In the genomic region with DNA sequence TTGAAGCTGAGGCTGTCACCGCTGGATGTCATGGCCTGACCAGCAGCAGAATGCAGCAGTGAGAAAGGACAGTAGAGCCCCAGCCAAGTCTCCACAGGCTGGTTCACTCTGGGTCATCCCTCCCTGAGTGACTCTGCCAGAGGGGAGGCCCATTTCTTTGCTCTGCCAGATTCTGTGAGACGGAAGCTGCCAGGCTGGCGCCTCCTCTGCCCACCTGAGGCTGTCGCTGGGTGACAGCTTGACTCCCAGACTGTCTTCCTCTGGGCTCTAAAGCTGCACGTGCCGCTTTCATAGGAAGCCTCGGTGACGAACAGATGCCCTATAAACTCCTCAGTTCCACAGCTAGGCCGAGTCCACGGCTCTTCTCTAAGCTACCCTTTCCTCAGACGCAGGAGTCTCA, we compare ENCODE assay signal across 21 mouse cellular contexts.
DNase-seq lines count a peak whose midpoint lies in the region; ATAC-seq and TF ChIP-seq lines count a peak whose summit lies in the region.
"Had no signal": no experiment of that assay in that cellular context is flagged by ENCODE, and none has a peak within 500 bp of the region (broad histone marks: within the 10 kb centered on the region; RNA-seq: fewer than 3 reads in every experiment).

No protein-coding gene starts in this region.

- no peaks in the 10 kb centered on the region for H3K36me3 ChIP-seq in limb, embryonic 12.5 days
- H3K36me3 ChIP-seq: forebrain, embryonic 12.5 days; limb, embryonic 13.5 days; liver, embryonic 13.5 days had no signal

- H3K4me3 ChIP-seq in left cerebral cortex, adult 2 months, result no peak overlapping the region
- H3K4me3 ChIP-seq in cerebellum, adult 2 months (replicated peaks; ENCODE audit: insufficient read depth, low read depth, low read length), result no peak overlapping the region
- H3K4me3 ChIP-seq in limb, embryonic 12.5 days (replicated peaks), result no peak overlapping the region
- H3K4me3 ChIP-seq: forebrain, embryonic 12.5 days; limb, embryonic 13.5 days; liver, embryonic 13.5 days had no signal

- H3K27me3 ChIP-seq in cerebellum, adult 2 months (ENCODE audit: control insufficient read depth, insufficient read depth, low read length), result no peaks in the 10 kb centered on the region
- H3K27me3 ChIP-seq in limb, embryonic 12.5 days, result peaks cover 5% of the 10 kb centered on the region; the same call in 1 of the 2 replicates
- H3K27me3 ChIP-seq: forebrain, embryonic 12.5 days; liver, embryonic 13.5 days had no signal

- TF ChIP-seq CTCF in left cerebral cortex, adult 2 months (IDR thresholded peaks at IDR 0.05), result no peak
- no peak for TF ChIP-seq CTCF in cerebellum, adult 2 months (IDR thresholded peaks at IDR 0.05; ENCODE audit: borderline replicate concordance, insufficient read depth, low read depth, low read length)

- H3K4me1 ChIP-seq in cerebellum, adult 2 months (ENCODE audit: control insufficient read depth, insufficient read depth, low read length), result peaks cover 29% of the 10 kb centered on the region
- peaks cover 23% of the 10 kb centered on the region for H3K4me1 ChIP-seq in limb, embryonic 12.5 days (replicated peaks)
- H3K4me1 ChIP-seq: liver, embryonic 13.5 days had no signal

- no peak for TF ChIP-seq POLR2A in cerebellum, adult 2 months (IDR thresholded peaks at IDR 0.05; ENCODE audit: borderline replicate concordance, insufficient read depth, low read length)

- H3K9me3 ChIP-seq in limb, embryonic 12.5 days, result no peaks in the 10 kb centered on the region
- H3K9me3 ChIP-seq: forebrain, embryonic 12.5 days; limb, embryonic 13.5 days; liver, embryonic 13.5 days had no signal

- DNase-seq in frontal cortex, postnatal 10 days (ENCODE audit: low spot score in 2 of 2), result no peak
- no peak for DNase-seq in left cerebral cortex, adult 2 months (ENCODE audit: extremely low spot score in 1 of 2, low spot score in 2 of 2)
- no peak for DNase-seq in left cerebral cortex, postnatal 36 days (ENCODE audit: low spot score in 2 of 2)
- DNase-seq in cerebellum, adult 2 months, result peak in 1 of 2 experiments; percentile 59
- no peak for DNase-seq in neural tube, embryonic 10.5 days (ENCODE audit: extremely low spot score, low spot score)
- no peak for DNase-seq in c-Kit-positive CD71-positive TER-119-positive erythroid progenitor cells, embryonic 14.5 days (ENCODE audit: low spot score)
- DNase-seq: adrenal gland, postnatal 25 days; gastrocnemius, postnatal 36 days; liver, embryonic 13.5 days; lung, embryonic 14.5 days; lung, postnatal 36 days; right cerebral cortex, postnatal 4 days had no signal

- H3K27ac ChIP-seq in left cerebral cortex, adult 2 months, result peak overlapping the region; percentile 9; the same call in 1 of the 2 replicates
- H3K27ac ChIP-seq in cerebellum, adult 2 months (ENCODE audit: insufficient read depth, low read length), result 0 out of 2 replicates have a peak overlapping the region, but pooled peaks have one; percentile 3
- no peak overlapping the region for H3K27ac ChIP-seq in limb, embryonic 12.5 days
- H3K27ac ChIP-seq: forebrain, embryonic 12.5 days; kidney, postnatal 0 days; limb, embryonic 13.5 days; liver, embryonic 13.5 days; stomach, postnatal 0 days had no signal

- H3K4me2 ChIP-seq in limb, embryonic 12.5 days, result no peak overlapping the region
- H3K4me2 ChIP-seq: forebrain, embryonic 12.5 days; heart, embryonic 11.5 days; limb, embryonic 13.5 days; liver, embryonic 13.5 days; lung, embryonic 14.5 days had no signal

- ATAC-seq in frontal cortex, adult (ENCODE audit: low TSS enrichment), result peak; percentile 11
- ATAC-seq in limb, embryonic 12.5 days (ENCODE audit: insufficient number of reproducible peaks, insufficient read depth, low FRiP score, low TSS enrichment, low read depth), result no peak
- ATAC-seq: hindbrain, embryonic 16.5 days; intestine, postnatal 0 days had no signal

- 19% methylated on average over 11 of the region's 11 CpGs for WGBS in cerebellum, adult 2 months
- 78% methylated on average over 11 of the region's 11 CpGs for WGBS in limb, embryonic 12.5 days

- intact Hi-C loops in left cerebral cortex, adult 2 months (cut with DNase I), result no loop called here
- intact Hi-C loops in left cerebral cortex, postnatal 36 days (cut with DNase I), result loop anchor here (5.0 kb wide), 1 partner anchor 265 kb away; a partner anchor contains a TSS

- H3K9ac ChIP-seq in limb, embryonic 12.5 days (replicated peaks), result 0 out of 2 replicates have a peak overlapping the region, but pooled peaks have one; percentile 19
- H3K9ac ChIP-seq: forebrain, embryonic 12.5 days; limb, embryonic 13.5 days; liver, embryonic 13.5 days; lung, embryonic 14.5 days had no signal
